Comparison of ENCODE assay signal across 11 mouse cellular contexts in genomic region chr15:94409832-94410231, GRCm38 (mm10). TPM values are rescaled to one million over a fixed set of nuclear protein-coding genes. Genes with fewer than 3 reads are reported as not detected.
DNase-seq lines count a peak whose midpoint lies in the region; ATAC-seq lines count a peak whose summit lies in the region.
"Had no signal": no experiment of that assay in that cellular context is flagged by ENCODE, and none has a peak within 500 bp of the region (broad histone marks: within the 10 kb centered on the region; RNA-seq: fewer than 3 reads in every experiment).

No protein-coding gene starts in this region.

- intact Hi-C loops in heart, postnatal 10 days (cut with DNase I): no loop called here

- peaks cover 10% of the 10 kb centered on the region for H3K27me3 ChIP-seq in forebrain, embryonic 12.5 days
- H3K27me3 ChIP-seq in midbrain, embryonic 12.5 days: peaks cover 13% of the 10 kb centered on the region

- H3K4me3 ChIP-seq in forebrain, embryonic 12.5 days (replicated peaks): no peak overlapping the region
- H3K4me3 ChIP-seq in midbrain, embryonic 12.5 days: no peak overlapping the region

- peak; percentile 67; the same call in 1 of the 2 replicates for ATAC-seq in forebrain, embryonic 12.5 days (ENCODE audit: low FRiP score)
- peak; percentile 49; the same call in 1 of the 2 replicates for ATAC-seq in midbrain, embryonic 12.5 days (ENCODE audit: low FRiP score, low read depth)

- 63% methylated on average over 7 of the region's 7 CpGs for WGBS in forebrain, embryonic 12.5 days
- 54% methylated on average over 7 of the region's 7 CpGs for WGBS in midbrain, embryonic 12.5 days

- peak; percentile 10 for DNase-seq in ZHBTc4 (ENCODE audit: low read depth, low spot score)
- peak; percentile 54 for DNase-seq in layer of hippocampus, adult 9-10 months (ENCODE audit: low spot score)
- no peak for DNase-seq in kidney, adult 11 months
- DNase-seq in thymus, postnatal 14 days: no peak
- DNase-seq in heart, postnatal 10 days: no peak
- DNase-seq in urinary bladder, postnatal 10 days (ENCODE audit: low spot score): no peak
- DNase-seq: kidney, adult 18-20 months; lung, adult 2 months; thymus, adult 2 months had no signal

- H3K27ac ChIP-seq in forebrain, embryonic 12.5 days: no peak overlapping the region
- no peak overlapping the region for H3K27ac ChIP-seq in midbrain, embryonic 12.5 days (replicated peaks)

- no peaks in the 10 kb centered on the region for H3K9me3 ChIP-seq in forebrain, embryonic 12.5 days
- H3K9me3 ChIP-seq in midbrain, embryonic 12.5 days: no peaks in the 10 kb centered on the region

- H3K36me3 ChIP-seq in forebrain, embryonic 12.5 days (replicated peaks): no peaks in the 10 kb centered on the region
- no peaks in the 10 kb centered on the region for H3K36me3 ChIP-seq in midbrain, embryonic 12.5 days

- H3K4me1 ChIP-seq in forebrain, embryonic 12.5 days: peaks cover 19% of the 10 kb centered on the region
- peaks cover 10% of the 10 kb centered on the region for H3K4me1 ChIP-seq in midbrain, embryonic 12.5 days

- H3K9ac ChIP-seq in forebrain, embryonic 12.5 days: no peak overlapping the region
- no peak overlapping the region for H3K9ac ChIP-seq in midbrain, embryonic 12.5 days (replicated peaks)

- no peak overlapping the region for H3K4me2 ChIP-seq in forebrain, embryonic 12.5 days
- H3K4me2 ChIP-seq in midbrain, embryonic 12.5 days (replicated peaks): no peak overlapping the region

RNA-seq across cellular contexts. Expression of gene Adamts20, which starts 55.4 kb away (rescaled TPM):
- polyA plus RNA-seq in forebrain, embryonic 12.5 days (2016; fragmentation: Nextera tagmentation; extraction: Ambion mirVana): 6.5 and 11.6 TPM in 2 replicates
- polyA plus RNA-seq in midbrain, embryonic 12.5 days (2016; fragmentation: Nextera tagmentation; extraction: Ambion mirVana): 2.9 and 3.5 TPM in 2 replicates
- total RNA-seq in heart, postnatal 10 days (2021): under 1 TPM; 0.37 to 0.67 TPM

Comparison
In these comparisons a context has a peak if more than half of its experiments do, and no peak if none do; other contexts are left out.
1. DNase-seq: peak in ZHBTc4 (single experiment) and layer of hippocampus, adult 9-10 months (single experiment); none in kidney, adult 11 months (single experiment), thymus, postnatal 14 days (single experiment), heart, postnatal 10 days (0 of 2) and urinary bladder, postnatal 10 days (single experiment).